Mouse (Mus musculus) brain, embryonic 14.5 days (tissue): ENCODE results near the gene Olfr1412. TPM values are rescaled to one million over a fixed set of nuclear protein-coding genes. Genes with fewer than 3 reads are reported as not detected.

ENCODE experiments used
- DNase-seq: peaks from one replicate; pipeline ENCODE4 v3.0.0-alpha.2; 2011; ENCODE audit warnings: low read depth
- CTCF ChIP-seq: fragments of 200-500 bp; IDR thresholded peaks from 2 replicates; pipeline ENCODE4 v1.5.1; 2012; ENCODE audit warnings: inconsistent platforms, mild to moderate bottlenecking, moderate library complexity, borderline replicate concordance; ENCODE audit not compliant: insufficient read depth, insufficient read length; ENCODE audit errors: extremely low read depth
- POLR2A ChIP-seq: fragments of 200-500 bp; IDR thresholded peaks from 2 replicates; pipeline ENCODE4 v1.6.1; 2012; ENCODE audit warnings: mild to moderate bottlenecking, inconsistent platforms, borderline replicate concordance; ENCODE audit not compliant: poor library complexity, insufficient read depth, insufficient read length, severe bottlenecking; ENCODE audit errors: extremely low read depth
- polyA plus RNA-seq: library from polyadenylated mRNA; depleted of rRNA; stranded (reverse); fragments of >200 nt; gene quantifications from 2 replicates; pipeline ENCODE4 v1.2.3, GENCODE M21; 2012; rRNA removed

Gene Olfr1412
- polyA plus RNA-seq, 1 experiment: not detected

- DNase-seq: no peak
- TF ChIP-seq POLR2A (no peak), CTCF (no peak)
Measured at GRCm38 (mm10) chr1:92638181-92638580, 52.6 kb downstream of the Olfr1412 start.

- TF ChIP-seq CTCF: no peak
- no peak for TF ChIP-seq POLR2A
- DNase-seq: no peak
Measured at GRCm38 (mm10) chr1:92638736-92639135, 53.2 kb downstream of the Olfr1412 start.

DNA sequence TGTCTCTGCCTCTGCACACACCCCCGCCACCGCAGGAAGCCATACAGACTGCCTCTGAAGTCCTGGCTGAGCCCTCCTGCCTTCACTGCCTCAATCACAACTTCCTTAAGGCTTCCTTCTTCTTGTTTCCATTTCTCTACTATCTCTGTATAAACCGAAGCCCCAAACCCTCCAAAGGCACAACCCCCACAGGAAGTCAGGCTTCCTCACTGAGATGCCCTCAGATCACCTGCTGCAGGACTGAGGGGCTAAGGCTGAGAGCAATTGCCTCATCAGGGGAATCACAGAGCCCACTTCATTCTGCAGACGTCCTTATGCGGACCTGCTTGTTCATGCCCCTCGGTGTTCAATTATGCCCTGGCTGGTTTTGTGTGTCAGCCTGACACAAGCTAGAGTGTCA, 54.8 kb downstream of the Olfr1412 start:
- TF ChIP-seq CTCF: no peak
- TF ChIP-seq POLR2A: no peak
- DNase-seq: no peak

Other genes with a start within 250 kb of the Olfr1412 start
- 116 and 117 TPM in 2 replicates for gene Ndufa10, start 111.9 kb upstream of the Olfr1412 start, polyA plus RNA-seq
- not detected in 2 replicates for gene Olfr1416, start 100.7 kb upstream of the Olfr1412 start, polyA plus RNA-seq
- not detected in 2 replicates for gene Olfr1415, start 89.7 kb upstream of the Olfr1412 start, polyA plus RNA-seq
- not detected in 2 replicates for gene Olfr1414, start 67.1 kb upstream of the Olfr1412 start, polyA plus RNA-seq
- gene Olfr1413, start 14.5 kb upstream of the Olfr1412 start, polyA plus RNA-seq: not detected in 2 replicates
- not detected in 2 replicates for gene Olfr1411, start 8.6 kb downstream of the Olfr1412 start, polyA plus RNA-seq
- gene Olfr1410, start 20.0 kb downstream of the Olfr1412 start, polyA plus RNA-seq: not detected in 2 replicates
- not detected in 2 replicates for gene Olfr12, start 32.0 kb downstream of the Olfr1412 start, polyA plus RNA-seq
- 262 and 380 TPM in 2 replicates for gene Cops9, start 56.2 kb downstream of the Olfr1412 start, polyA plus RNA-seq
- 0.11 and 0.14 TPM in 2 replicates for gene Otos, start 63.1 kb downstream of the Olfr1412 start, polyA plus RNA-seq
- 157 and 180 TPM in 2 replicates for gene Gpc1, start 245.9 kb downstream of the Olfr1412 start, polyA plus RNA-seq